Mouse (Mus musculus) brain, embryonic 14.5 days (tissue): ENCODE results near the gene Spats2l. TPM values are rescaled to one million over a fixed set of nuclear protein-coding genes. Genes with fewer than 3 reads are reported as not detected.
A peak's percentile ranks its signal among the peaks of the same experiment; 100 is the strongest.

Experiments
- DNase-seq: peaks from one replicate; pipeline ENCODE4 v3.0.0-alpha.2; 2011; ENCODE audit warnings: low read depth
- CTCF ChIP-seq: fragments of 200-500 bp; IDR thresholded peaks from 2 replicates; pipeline ENCODE4 v1.5.1; 2012; ENCODE audit warnings: inconsistent platforms, mild to moderate bottlenecking, moderate library complexity, borderline replicate concordance; ENCODE audit not compliant: insufficient read depth, insufficient read length; ENCODE audit errors: extremely low read depth
- POLR2A ChIP-seq: fragments of 200-500 bp; IDR thresholded peaks from 2 replicates; pipeline ENCODE4 v1.6.1; 2012; ENCODE audit warnings: mild to moderate bottlenecking, inconsistent platforms, borderline replicate concordance; ENCODE audit not compliant: poor library complexity, insufficient read depth, insufficient read length, severe bottlenecking; ENCODE audit errors: extremely low read depth
- polyA plus RNA-seq: library from polyadenylated mRNA; depleted of rRNA; stranded (reverse); fragments of >200 nt; gene quantifications from 2 replicates; pipeline ENCODE4 v1.2.3, GENCODE M21; 2012

Spats2l gene
- polyA plus RNA-seq, 1 experiment: 33.5 TPM

- no peak for DNase-seq
- TF ChIP-seq POLR2A: no peak
- TF ChIP-seq CTCF: no peak
Measured at GRCm38 (mm10) chr1:57911561-57911960, 137.6 kb downstream of the Spats2l start.

GRCm38 (mm10) chr1:57917342-57917741 is 143.4 kb downstream of the Spats2l start:
- TF ChIP-seq POLR2A: no peak
- TF ChIP-seq CTCF: no peak
- no peak for DNase-seq

- TF ChIP-seq CTCF (no peak), POLR2A (no peak)
- DNase-seq: peak; percentile 31
Measured at GRCm38 (mm10) chr1:57918567-57918966, 144.6 kb downstream of the Spats2l start.

GRCm38 (mm10) chr1:57934287-57934686 is 160.3 kb downstream of the Spats2l start:
- TF ChIP-seq CTCF (no peak), POLR2A (no peak)
- DNase-seq: no peak

GRCm38 (mm10) chr1:57940691-57941090 is 166.7 kb downstream of the Spats2l start:
- peak; percentile 77 for DNase-seq
- TF ChIP-seq CTCF: no peak
- no peak for TF ChIP-seq POLR2A

GRCm38 (mm10) chr1:57941095-57941494 is 167.1 kb downstream of the Spats2l start:
- DNase-seq: no peak
- TF ChIP-seq POLR2A (no peak), CTCF (no peak)

- no peak for TF ChIP-seq CTCF
- TF ChIP-seq POLR2A: no peak
- DNase-seq: peak; percentile 42
Measured at GRCm38 (mm10) chr1:57941734-57942133, 167.8 kb downstream of the Spats2l start.

GRCm38 (mm10) chr1:57942215-57942614 is 168.3 kb downstream of the Spats2l start:
- TF ChIP-seq POLR2A (no peak), CTCF (no peak)

GRCm38 (mm10) chr1:57947552-57948347 is 173.8 kb downstream of the Spats2l start:
- TF ChIP-seq CTCF (no peak), POLR2A (no peak)
- no peak for DNase-seq

More at GRCm38 (mm10) chr1:57942215-57942614, 168.3 kb downstream of the Spats2l start:
- peak; percentile 40 for DNase-seq

- peak; percentile 79 for DNase-seq
- TF ChIP-seq CTCF (peak; percentile 66; the same call in 1 of the 2 replicates), POLR2A (no peak)
Measured at GRCm38 (mm10) chr1:57949195-57949594, 175.2 kb downstream of the Spats2l start.

GRCm38 (mm10) chr1:57949716-57950115 is 175.8 kb downstream of the Spats2l start:
- TF ChIP-seq CTCF: no peak
- TF ChIP-seq POLR2A: no peak
- DNase-seq: no peak

- TF ChIP-seq POLR2A (no peak), CTCF (no peak)
- no peak for DNase-seq
Measured at GRCm38 (mm10) chr1:57952509-57952908, 178.5 kb downstream of the Spats2l start.
